ENCODE assay signal across 23 mouse cellular contexts in the genomic region with DNA sequence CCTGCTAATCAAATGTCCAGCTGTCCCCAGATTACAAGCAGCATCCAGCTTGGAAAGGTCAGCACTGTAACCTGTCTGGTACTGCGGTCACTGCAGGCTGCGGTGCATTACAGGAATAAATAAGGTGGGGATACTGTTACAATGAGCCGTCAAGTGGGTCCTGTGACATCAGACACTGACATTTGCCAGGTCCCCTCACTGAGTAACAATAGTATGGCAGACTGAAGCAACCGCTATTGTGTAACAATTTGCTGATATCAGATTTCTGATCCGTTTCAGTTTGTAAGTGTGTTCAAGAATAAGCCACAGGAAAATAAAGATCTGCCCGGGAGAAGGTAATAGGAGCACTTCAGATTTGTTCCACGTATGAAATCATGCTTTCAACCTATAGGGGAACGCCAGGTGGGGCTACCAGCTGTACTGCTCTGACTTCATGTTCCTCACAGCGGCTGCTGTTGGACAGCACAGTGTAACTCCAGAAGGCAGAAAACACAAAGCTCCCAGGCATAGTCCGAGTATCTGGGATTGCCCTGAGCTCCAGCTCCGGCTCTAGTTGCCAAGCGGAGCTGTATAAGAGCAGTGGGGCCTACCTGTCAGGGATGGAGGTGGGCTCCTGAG. TPM values are rescaled to one million over a fixed set of nuclear protein-coding genes. Genes with fewer than 3 reads are reported as not detected.
DNase-seq lines count a peak whose midpoint lies in the region; ATAC-seq and TF ChIP-seq lines count a peak whose summit lies in the region.
"Had no signal": no experiment of that assay in that cellular context is flagged by ENCODE, and none has a peak within 500 bp of the region (broad histone marks: within the 10 kb centered on the region; RNA-seq: fewer than 3 reads in every experiment).

No protein-coding gene starts in this region.

- WGBS in heart, postnatal 0 days = 69% methylated on average over 12 of the region's 12 CpGs
- WGBS in embryonic facial prominence, embryonic 12.5 days = 74% methylated on average over 12 of the region's 12 CpGs
- 70% methylated on average over 12 of the region's 12 CpGs for WGBS in embryonic facial prominence, embryonic 14.5 days

- no peaks in the 10 kb centered on the region for H3K9me3 ChIP-seq in heart, postnatal 0 days (replicated peaks; ENCODE audit: control insufficient read depth, low read length)
- H3K9me3 ChIP-seq in embryonic facial prominence, embryonic 12.5 days = no peaks in the 10 kb centered on the region
- H3K9me3 ChIP-seq in embryonic facial prominence, embryonic 14.5 days (ENCODE audit: control insufficient read depth, low read length) = no peaks in the 10 kb centered on the region
- H3K9me3 ChIP-seq: forebrain, embryonic 15.5 days; heart, embryonic 10.5 days; heart, embryonic 13.5 days; hindbrain, embryonic 12.5 days; hindbrain, embryonic 15.5 days had no signal

- no peak overlapping the region for H3K4me2 ChIP-seq in heart, postnatal 0 days (ENCODE audit: low read depth, low read length)
- H3K4me2 ChIP-seq in embryonic facial prominence, embryonic 12.5 days (replicated peaks) = no peak overlapping the region
- H3K4me2 ChIP-seq in embryonic facial prominence, embryonic 14.5 days (ENCODE audit: low read depth, low read length) = no peak overlapping the region
- H3K4me2 ChIP-seq: forebrain, embryonic 15.5 days; heart, embryonic 13.5 days; hindbrain, embryonic 12.5 days; hindbrain, embryonic 15.5 days had no signal

- H3K36me3 ChIP-seq in heart, postnatal 0 days (replicated peaks; ENCODE audit: control insufficient read depth, insufficient read depth, low read length) = peaks cover 61% of the 10 kb centered on the region
- H3K36me3 ChIP-seq in embryonic facial prominence, embryonic 12.5 days = peaks cover 87% of the 10 kb centered on the region
- peaks cover 87% of the 10 kb centered on the region for H3K36me3 ChIP-seq in embryonic facial prominence, embryonic 14.5 days (ENCODE audit: control insufficient read depth, insufficient read depth, low read length)

- H3K27ac ChIP-seq in heart, postnatal 0 days (ENCODE audit: low read depth) = no peak overlapping the region
- no peak overlapping the region for H3K27ac ChIP-seq in embryonic facial prominence, embryonic 12.5 days
- no peak overlapping the region for H3K27ac ChIP-seq in embryonic facial prominence, embryonic 14.5 days (replicated peaks; ENCODE audit: low read depth, low read length)
- H3K27ac ChIP-seq: forebrain, embryonic 15.5 days; heart, adult 2 months; heart, embryonic 10.5 days; heart, embryonic 13.5 days; hindbrain, embryonic 12.5 days; hindbrain, embryonic 15.5 days had no signal

- no peak for DNase-seq in heart, postnatal 0 days (ENCODE audit: low spot score)
- no peak for DNase-seq in heart, postnatal 25 days (ENCODE audit: low spot score)
- DNase-seq in lung, postnatal 36 days = peak; percentile 7
- DNase-seq in lung, postnatal 14 days = no peak
- DNase-seq in embryonic facial prominence, embryonic 14.5 days (ENCODE audit: low spot score) = peak; percentile 47
- no peak for DNase-seq in T-cell, adult 2 months (ENCODE audit: low spot score)
- DNase-seq: adrenal gland, postnatal 10 days; adrenal gland, postnatal 36 days; cerebellum, adult 18-20 months; cerebellum, adult 9-10 months; cerebellum, postnatal 14 days; gastrocnemius, postnatal 10 days; gastrocnemius, postnatal 36 days; heart, adult 2 months; heart, postnatal 10 days had no signal

- no peaks in the 10 kb centered on the region for H3K27me3 ChIP-seq in heart, postnatal 0 days (ENCODE audit: control insufficient read depth, insufficient read depth, low read length)
- H3K27me3 ChIP-seq in embryonic facial prominence, embryonic 12.5 days = no peaks in the 10 kb centered on the region
- H3K27me3 ChIP-seq in embryonic facial prominence, embryonic 14.5 days (replicated peaks; ENCODE audit: control insufficient read depth, insufficient read depth, low read length) = no peaks in the 10 kb centered on the region
- H3K27me3 ChIP-seq: forebrain, embryonic 15.5 days; heart, embryonic 13.5 days; hindbrain, embryonic 12.5 days; hindbrain, embryonic 15.5 days had no signal

- TF ChIP-seq CTCF in heart, postnatal 0 days (IDR thresholded peaks at IDR 0.05; ENCODE audit: low read depth) = no peak

- 0 out of 2 replicates have a peak, but pooled peaks cover 4% of the 10 kb centered on the region for H3K4me1 ChIP-seq in heart, postnatal 0 days (ENCODE audit: control insufficient read depth, insufficient read depth)
- no peaks in the 10 kb centered on the region for H3K4me1 ChIP-seq in embryonic facial prominence, embryonic 12.5 days
- H3K4me1 ChIP-seq in embryonic facial prominence, embryonic 14.5 days (ENCODE audit: control insufficient read depth, insufficient read depth, low read length) = no peaks in the 10 kb centered on the region
- H3K4me1 ChIP-seq: hindbrain, embryonic 12.5 days; hindbrain, embryonic 15.5 days had no signal

- intact Hi-C loops in heart, postnatal 25 days (cut with DNase I) = no loop called here

- no peak for TF ChIP-seq EP300 in heart, postnatal 0 days (IDR thresholded peaks at IDR 0.05; ENCODE audit: low read depth)

- no peak overlapping the region for H3K4me3 ChIP-seq in heart, postnatal 0 days (ENCODE audit: low read depth, low read length)
- no peak overlapping the region for H3K4me3 ChIP-seq in embryonic facial prominence, embryonic 12.5 days
- H3K4me3 ChIP-seq in embryonic facial prominence, embryonic 14.5 days (ENCODE audit: low read depth, low read length) = no peak overlapping the region
- H3K4me3 ChIP-seq: forebrain, embryonic 15.5 days; heart, adult 2 months; heart, embryonic 10.5 days; heart, embryonic 13.5 days; hindbrain, embryonic 12.5 days; hindbrain, embryonic 15.5 days had no signal

- ATAC-seq in heart, postnatal 0 days (ENCODE audit: insufficient read depth, low read depth) = no peak
- ATAC-seq in embryonic facial prominence, embryonic 12.5 days (ENCODE audit: insufficient number of reproducible peaks, insufficient read depth, low FRiP score, low TSS enrichment) = peak; percentile 36; the same call in 1 of the 2 replicates
- peak; percentile 77 for ATAC-seq in embryonic facial prominence, embryonic 14.5 days (ENCODE audit: low read depth)
- ATAC-seq in frontal cortex, adult (ENCODE audit: low TSS enrichment) = no peak
- ATAC-seq: forebrain, embryonic 15.5 days; intestine, postnatal 0 days had no signal

- 0 out of 2 replicates have a peak overlapping the region, but pooled peaks have one; percentile 4 for H3K9ac ChIP-seq in heart, postnatal 0 days (replicated peaks; ENCODE audit: low read depth, low read length)
- H3K9ac ChIP-seq in embryonic facial prominence, embryonic 12.5 days = no peak overlapping the region
- H3K9ac ChIP-seq in embryonic facial prominence, embryonic 14.5 days (ENCODE audit: low read depth, low read length) = no peak overlapping the region
- H3K9ac ChIP-seq: forebrain, embryonic 15.5 days; heart, embryonic 13.5 days; hindbrain, embryonic 12.5 days; hindbrain, embryonic 15.5 days had no signal

RNA-seq across cellular contexts. Expression of gene Tlr2, which starts 59.3 kb away (rescaled TPM):
- total RNA-seq in heart, postnatal 0 days (2014; rRNA removed; ENCODE audit: low replicate concordance) = 0.58 and 3.1 TPM in 2 replicates
- polyA plus RNA-seq in heart, postnatal 0 days (2015; fragmentation: Nextera tagmentation; extraction: Ambion mirVana) = 1.4 TPM in 2 replicates
- total RNA-seq in heart, postnatal 25 days (2021) = 1 to 10 TPM; 2.1 to 2.8 TPM
- polyA plus RNA-seq in embryonic facial prominence, embryonic 12.5 days (2016; fragmentation: Nextera tagmentation; extraction: Ambion mirVana) = 4.2 and 4.6 TPM in 2 replicates
- 6.8 and 8.0 TPM in 2 replicates for polyA plus RNA-seq in embryonic facial prominence, embryonic 14.5 days (2014; fragmentation: Nextera tagmentation; extraction: Ambion mirVana)

Comparison
In these comparisons a context has a peak if more than half of its experiments do, and no peak if none do; other contexts are left out.
1. DNase-seq: peak in lung, postnatal 36 days (single experiment) and embryonic facial prominence, embryonic 14.5 days (single experiment); none in heart, postnatal 0 days (single experiment), heart, postnatal 25 days (single experiment), lung, postnatal 14 days (single experiment) and T-cell, adult 2 months (single experiment).
2. ATAC-seq: peak in embryonic facial prominence, embryonic 12.5 days (single experiment) and embryonic facial prominence, embryonic 14.5 days (single experiment); none in heart, postnatal 0 days (single experiment) and frontal cortex, adult (single experiment).